Mouse (Mus musculus): ENCODE results near the gene Cct2.

Cct2 gene

GRCm38 (mm10) chr10:117063254-117064021, at the start of gene Cct2:
TSS of gene Cct2 (minus strand) at chr10:117063814.
- DNase-seq (ENCODE audit: low read depth, low spot score), result peak; percentile 97

GRCm38 (mm10) chr10:117112545-117112944, 48.9 kb upstream of the Cct2 start:
- no peak for DNase-seq (ENCODE audit: low read depth, low spot score)

- peak; percentile 20 for DNase-seq (ENCODE audit: low read depth, low spot score)
These were observed 47.8 kb upstream of the Cct2 start for GRCm38 (mm10) chr10:117111455-117111854.

GRCm38 (mm10) chr10:117110271-117110670, 46.7 kb upstream of the Cct2 start:
- no peak for DNase-seq (ENCODE audit: low read depth, low spot score)

GRCm38 (mm10) chr10:117106686-117107085, 43.1 kb upstream of the Cct2 start:
- DNase-seq (ENCODE audit: low read depth, low spot score), result no peak

- DNase-seq (ENCODE audit: low read depth, low spot score), result no peak
These were observed 42.6 kb upstream of the Cct2 start for GRCm38 (mm10) chr10:117106244-117106643.

GRCm38 (mm10) chr10:117105015-117105414, 41.4 kb upstream of the Cct2 start:
- no peak for DNase-seq (ENCODE audit: low read depth, low spot score)

GRCm38 (mm10) chr10:117103854-117104598, 40.4 kb upstream of the Cct2 start:
- no peak for DNase-seq (ENCODE audit: low read depth, low spot score)

- no peak for DNase-seq (ENCODE audit: low read depth, low spot score)
These were observed 36.6 kb upstream of the Cct2 start for GRCm38 (mm10) chr10:117100175-117100574.

- DNase-seq (ENCODE audit: low read depth, low spot score), result no peak
These were observed 33.6 kb upstream of the Cct2 start for GRCm38 (mm10) chr10:117097116-117097698.

- DNase-seq (ENCODE audit: low read depth, low spot score), result no peak
These were observed 32.5 kb upstream of the Cct2 start for GRCm38 (mm10) chr10:117096096-117096495.

- peak; percentile 74 for DNase-seq (ENCODE audit: low read depth, low spot score)
These were observed 31.1 kb upstream of the Cct2 start for GRCm38 (mm10) chr10:117094504-117095329.

GRCm38 (mm10) chr10:117089628-117090027, 26.0 kb upstream of the Cct2 start:
- DNase-seq (ENCODE audit: low read depth, low spot score), result no peak

GRCm38 (mm10) chr10:117081914-117082359, 18.3 kb upstream of the Cct2 start:
- no peak for DNase-seq (ENCODE audit: low read depth, low spot score)

GRCm38 (mm10) chr10:117081326-117081725, 17.7 kb upstream of the Cct2 start:
- no peak for DNase-seq (ENCODE audit: low read depth, low spot score)

GRCm38 (mm10) chr10:117078284-117078683, 14.7 kb upstream of the Cct2 start:
- DNase-seq (ENCODE audit: low read depth, low spot score), result peak; percentile 19

GRCm38 (mm10) chr10:117073176-117073575, 9.6 kb upstream of the Cct2 start:
- no peak for DNase-seq (ENCODE audit: low read depth, low spot score)

GRCm38 (mm10) chr10:117072191-117072888, 8.7 kb upstream of the Cct2 start:
- no peak for DNase-seq (ENCODE audit: low read depth, low spot score)

GRCm38 (mm10) chr10:117069109-117069508, 5.5 kb upstream of the Cct2 start:
- DNase-seq (ENCODE audit: low read depth, low spot score), result no peak

GRCm38 (mm10) chr10:117064076-117064475, 462 bp upstream of the Cct2 start:
- DNase-seq (ENCODE audit: low read depth, low spot score), result no peak

- no peak for DNase-seq (ENCODE audit: low read depth, low spot score)
These were observed 740 bp downstream of the Cct2 start for GRCm38 (mm10) chr10:117062894-117063253.

Measured in brain, adult 2 months (tissue).